Mouse (Mus musculus): ENCODE data around the gene Flad1. TPM values are rescaled to one million over a fixed set of nuclear protein-coding genes. Genes with fewer than 3 reads are reported as not detected.

Gene Flad1
- total and polyA plus RNA-seq, 2 experiments: 29.0 to 67.3 TPM

GRCm38 (mm10) chr3:89385451-89385850, 26.2 kb downstream of the Flad1 start:
- Histone ChIP-seq H3K27me3 (ENCODE audit: control insufficient read depth, insufficient read depth, low read length) (no peaks in the 10 kb centered on the region), H3K36me3 (ENCODE audit: control insufficient read depth, insufficient read depth, low read length) (peaks cover 2% of the 10 kb centered on the region; the same call in 1 of the 2 replicates), H3K4me1 (ENCODE audit: control insufficient read depth, insufficient read depth, low read length) (peaks cover 25% of the 10 kb centered on the region), H3K79me2 (ENCODE audit: control insufficient read depth, insufficient read depth, low read length) (peaks cover 60% of the 10 kb centered on the region), H3K27ac (replicated peaks; ENCODE audit: insufficient read depth, low read depth, low read length) (no peak overlapping the region), H3K9ac (ENCODE audit: low read depth, low read length) (no peak overlapping the region), H3K4me3 (ENCODE audit: insufficient read depth, low read depth, low read length) (no peak overlapping the region)
- DNase-seq (ENCODE audit: extremely low read depth, low read depth, low spot score): no peak
- 82% methylated on average over 11 of the region's 11 CpGs for WGBS
- TF ChIP-seq CTCF (IDR thresholded peaks at IDR 0.05; ENCODE audit: low read depth, low read length): no peak
- no peak for TF ChIP-seq POLR2A (IDR thresholded peaks at IDR 0.05; ENCODE audit: extremely low read depth, insufficient read depth, low read length)

- WGBS: 91% methylated on average over 12 of the region's 12 CpGs
- H3K4me1 ChIP-seq (ENCODE audit: control insufficient read depth, insufficient read depth, low read length): peaks cover 15% of the 10 kb centered on the region
- DNase-seq (ENCODE audit: extremely low read depth, low read depth, low spot score): no peak
- no peak overlapping the region for H3K27ac ChIP-seq (replicated peaks; ENCODE audit: insufficient read depth, low read depth, low read length)
- peaks cover 51% of the 10 kb centered on the region for H3K79me2 ChIP-seq (ENCODE audit: control insufficient read depth, insufficient read depth, low read length)
- H3K36me3 ChIP-seq (ENCODE audit: control insufficient read depth, insufficient read depth, low read length): peaks cover 2% of the 10 kb centered on the region; the same call in 1 of the 2 replicates
- H3K4me3 ChIP-seq (ENCODE audit: insufficient read depth, low read depth, low read length): no peak overlapping the region
- no peak overlapping the region for H3K9ac ChIP-seq (ENCODE audit: low read depth, low read length)
- no peaks in the 10 kb centered on the region for H3K27me3 ChIP-seq (ENCODE audit: control insufficient read depth, insufficient read depth, low read length)
- TF ChIP-seq CTCF (IDR thresholded peaks at IDR 0.05; ENCODE audit: low read depth, low read length) (no peak), POLR2A (IDR thresholded peaks at IDR 0.05; ENCODE audit: extremely low read depth, insufficient read depth, low read length) (no peak)
Observed at GRCm38 (mm10) chr3:89384331-89385076, 27.2 kb downstream of the Flad1 start.

GRCm38 (mm10) chr3:89383651-89384255, 27.9 kb downstream of the Flad1 start:
- DNase-seq (ENCODE audit: extremely low read depth, low read depth, low spot score): no peak
- WGBS: 69% methylated on average over 5 of the region's 5 CpGs
- Histone ChIP-seq H3K4me3 (ENCODE audit: insufficient read depth, low read depth, low read length) (no peak overlapping the region), H3K4me1 (ENCODE audit: control insufficient read depth, insufficient read depth, low read length) (peaks cover 12% of the 10 kb centered on the region), H3K79me2 (ENCODE audit: control insufficient read depth, insufficient read depth, low read length) (peaks cover 45% of the 10 kb centered on the region), H3K9ac (ENCODE audit: low read depth, low read length) (no peak overlapping the region), H3K36me3 (ENCODE audit: control insufficient read depth, insufficient read depth, low read length) (peaks cover 6% of the 10 kb centered on the region; the same call in 1 of the 2 replicates), H3K27ac (replicated peaks; ENCODE audit: insufficient read depth, low read depth, low read length) (no peak overlapping the region), H3K27me3 (ENCODE audit: control insufficient read depth, insufficient read depth, low read length) (no peaks in the 10 kb centered on the region)
- TF ChIP-seq POLR2A (IDR thresholded peaks at IDR 0.05; ENCODE audit: extremely low read depth, insufficient read depth, low read length): no peak
- TF ChIP-seq CTCF (IDR thresholded peaks at IDR 0.05; ENCODE audit: low read depth, low read length): no peak

GRCm38 (mm10) chr3:89382950-89383349, 28.7 kb downstream of the Flad1 start:
- Histone ChIP-seq H3K79me2 (ENCODE audit: control insufficient read depth, insufficient read depth, low read length) (peaks cover 38% of the 10 kb centered on the region), H3K4me1 (ENCODE audit: control insufficient read depth, insufficient read depth, low read length) (peaks cover 5% of the 10 kb centered on the region), H3K27ac (replicated peaks; ENCODE audit: insufficient read depth, low read depth, low read length) (no peak overlapping the region), H3K4me3 (ENCODE audit: insufficient read depth, low read depth, low read length) (no peak overlapping the region), H3K36me3 (ENCODE audit: control insufficient read depth, insufficient read depth, low read length) (peaks cover 6% of the 10 kb centered on the region; the same call in 1 of the 2 replicates), H3K9ac (ENCODE audit: low read depth, low read length) (no peak overlapping the region), H3K27me3 (ENCODE audit: control insufficient read depth, insufficient read depth, low read length) (no peaks in the 10 kb centered on the region)
- DNase-seq (ENCODE audit: extremely low read depth, low read depth, low spot score): no peak
- TF ChIP-seq POLR2A (IDR thresholded peaks at IDR 0.05; ENCODE audit: extremely low read depth, insufficient read depth, low read length) (no peak), CTCF (IDR thresholded peaks at IDR 0.05; ENCODE audit: low read depth, low read length) (no peak)
- 77% methylated on average over 5 of the region's 5 CpGs for WGBS

- no peak overlapping the region for H3K4me3 ChIP-seq (ENCODE audit: insufficient read depth, low read depth, low read length)
- H3K36me3 ChIP-seq (ENCODE audit: control insufficient read depth, insufficient read depth, low read length): peaks cover 6% of the 10 kb centered on the region; the same call in 1 of the 2 replicates
- no peak overlapping the region; the same call in 1 of the 2 replicates for H3K9ac ChIP-seq (ENCODE audit: low read depth, low read length)
- H3K79me2 ChIP-seq (ENCODE audit: control insufficient read depth, insufficient read depth, low read length): peaks cover 31% of the 10 kb centered on the region
- no peaks in the 10 kb centered on the region for H3K27me3 ChIP-seq (ENCODE audit: control insufficient read depth, insufficient read depth, low read length)
- H3K27ac ChIP-seq (replicated peaks; ENCODE audit: insufficient read depth, low read depth, low read length): no peak overlapping the region
- TF ChIP-seq POLR2A (IDR thresholded peaks at IDR 0.05; ENCODE audit: extremely low read depth, insufficient read depth, low read length): no peak
- no peaks in the 10 kb centered on the region; the same call in 1 of the 2 replicates for H3K4me1 ChIP-seq (ENCODE audit: control insufficient read depth, insufficient read depth, low read length)
- DNase-seq (ENCODE audit: extremely low read depth, low read depth, low spot score): no peak
- 84% methylated on average over 9 of the region's 9 CpGs for WGBS
Observed at GRCm38 (mm10) chr3:89382033-89382882, 29.4 kb downstream of the Flad1 start.

All from liver, adult 2 months (tissue).